Mouse (Mus musculus): ENCODE results near the gene Enthd1. TPM values are rescaled to one million over a fixed set of nuclear protein-coding genes. Genes with fewer than 3 reads are reported as not detected.
"Not testable (repeated sequence)": the region's sequence is repeated elsewhere in the genome, so short reads cannot be mapped to it uniquely, and the experiment has no call there.

Enthd1 gene
- polyA plus RNA-seq, 1 experiment from 2014 or later, result not detected

DNA sequence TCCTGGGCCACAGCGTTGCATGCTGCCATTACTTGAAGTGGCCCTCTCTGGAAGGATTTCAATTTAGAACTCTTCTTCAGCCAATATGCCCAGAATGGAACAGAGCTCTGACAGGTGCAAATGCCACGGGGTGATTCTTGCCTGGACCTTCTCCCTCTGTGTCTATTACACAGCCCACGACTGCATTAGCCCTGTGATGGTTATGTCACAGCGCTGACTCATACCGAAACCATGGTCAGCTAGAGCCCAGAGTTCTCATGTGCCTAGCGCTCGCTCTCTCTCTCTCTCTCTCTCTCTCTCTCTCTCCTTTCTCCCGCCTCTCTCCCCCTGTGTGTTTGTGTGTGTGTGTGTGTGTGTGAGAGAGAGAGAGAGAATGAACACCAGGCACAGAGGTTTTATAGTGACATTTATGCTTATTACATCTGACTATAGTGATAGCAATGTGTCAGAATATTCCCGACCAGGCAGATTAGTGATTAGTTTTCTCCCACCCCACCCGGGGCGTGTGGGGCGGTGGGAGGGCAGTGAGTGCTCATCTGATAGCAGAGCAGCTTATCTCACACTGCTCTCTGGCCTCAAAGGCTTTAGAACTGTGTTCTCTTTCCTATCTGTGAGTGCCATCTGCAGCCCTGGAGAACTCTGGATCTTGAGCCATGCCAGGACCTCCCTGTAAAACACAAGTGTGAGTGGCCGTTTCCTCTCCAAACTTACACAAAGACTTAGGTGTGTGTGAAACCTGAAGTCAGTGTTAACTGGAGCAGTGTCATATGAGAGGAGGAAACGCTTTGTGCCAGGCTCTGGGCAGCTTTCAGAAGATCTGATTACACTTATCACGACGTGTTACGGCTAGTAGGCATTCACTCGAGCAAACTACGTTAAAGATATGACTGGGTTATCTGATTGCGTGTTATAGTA, 17.9 kb upstream of the Enthd1 start:
- peak overlapping the region; percentile 71 for H3K27ac ChIP-seq
- 45% methylated on average over 18 of the region's 20 CpGs for WGBS (ENCODE audit: missing documents)

DNA sequence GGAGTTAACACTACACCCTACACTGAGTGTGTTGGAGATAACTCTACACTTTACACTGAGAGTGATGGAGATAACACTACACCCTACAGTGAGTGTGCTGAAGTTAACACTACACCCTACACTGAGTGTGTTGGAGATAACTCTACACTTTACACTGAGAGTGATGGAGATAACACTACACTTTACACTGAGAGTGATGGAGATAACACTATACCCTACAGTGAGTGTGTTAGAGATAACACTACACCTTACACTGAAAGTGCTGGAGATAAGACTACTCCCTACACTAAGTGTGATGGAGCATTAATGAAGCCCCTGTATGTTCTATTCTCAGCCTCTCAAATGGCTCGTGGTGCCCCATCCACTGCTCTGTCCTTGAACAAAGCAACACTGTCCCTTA, 15.6 kb upstream of the Enthd1 start:
- H3K79me2 ChIP-seq (ENCODE audit: inconsistent target); H3K4me3 ChIP-seq (ENCODE audit: inconsistent target); H3K36me3 ChIP-seq (ENCODE audit: inconsistent target); H3K27ac ChIP-seq: not testable (repeated sequence)
- WGBS (ENCODE audit: missing documents), result 88% methylated on average over 1 of the region's 1 CpGs

More for the DNA sequence above, 17.9 kb upstream of the Enthd1 start:
- H3K36me3 ChIP-seq (ENCODE audit: inconsistent target), result no peaks in the 10 kb centered on the region
- H3K4me3 ChIP-seq (ENCODE audit: inconsistent target), result peak overlapping the region; percentile 24; the same call in 1 of the 2 replicates
- no peaks in the 10 kb centered on the region for H3K79me2 ChIP-seq (ENCODE audit: inconsistent target)

DNA sequence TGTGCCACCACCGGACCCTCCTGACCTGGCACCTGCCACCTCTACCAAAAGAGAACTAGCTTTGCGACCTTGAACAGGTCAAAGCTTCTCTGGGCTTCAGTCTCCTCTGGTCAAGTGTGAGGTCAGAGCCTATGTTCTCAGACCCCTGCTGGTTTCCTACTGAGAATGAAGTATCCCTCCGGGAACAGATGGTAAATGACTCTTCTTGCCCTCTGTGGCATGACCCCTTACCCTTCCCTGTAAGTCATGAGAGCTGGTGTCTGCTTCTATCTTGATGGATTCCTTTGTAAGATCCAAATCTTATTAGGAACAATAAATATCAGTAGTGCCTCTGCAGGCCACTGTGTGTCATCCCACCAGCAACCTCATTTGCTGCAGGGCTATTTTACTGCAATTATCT, 14.2 kb upstream of the Enthd1 start:
- no peak overlapping the region for H3K27ac ChIP-seq
- no peak overlapping the region for H3K4me3 ChIP-seq (ENCODE audit: inconsistent target)
- no peaks in the 10 kb centered on the region for H3K79me2 ChIP-seq (ENCODE audit: inconsistent target)
- no peaks in the 10 kb centered on the region for H3K36me3 ChIP-seq (ENCODE audit: inconsistent target)
- 97% methylated on average over 3 of the region's 3 CpGs for WGBS (ENCODE audit: missing documents)

DNA sequence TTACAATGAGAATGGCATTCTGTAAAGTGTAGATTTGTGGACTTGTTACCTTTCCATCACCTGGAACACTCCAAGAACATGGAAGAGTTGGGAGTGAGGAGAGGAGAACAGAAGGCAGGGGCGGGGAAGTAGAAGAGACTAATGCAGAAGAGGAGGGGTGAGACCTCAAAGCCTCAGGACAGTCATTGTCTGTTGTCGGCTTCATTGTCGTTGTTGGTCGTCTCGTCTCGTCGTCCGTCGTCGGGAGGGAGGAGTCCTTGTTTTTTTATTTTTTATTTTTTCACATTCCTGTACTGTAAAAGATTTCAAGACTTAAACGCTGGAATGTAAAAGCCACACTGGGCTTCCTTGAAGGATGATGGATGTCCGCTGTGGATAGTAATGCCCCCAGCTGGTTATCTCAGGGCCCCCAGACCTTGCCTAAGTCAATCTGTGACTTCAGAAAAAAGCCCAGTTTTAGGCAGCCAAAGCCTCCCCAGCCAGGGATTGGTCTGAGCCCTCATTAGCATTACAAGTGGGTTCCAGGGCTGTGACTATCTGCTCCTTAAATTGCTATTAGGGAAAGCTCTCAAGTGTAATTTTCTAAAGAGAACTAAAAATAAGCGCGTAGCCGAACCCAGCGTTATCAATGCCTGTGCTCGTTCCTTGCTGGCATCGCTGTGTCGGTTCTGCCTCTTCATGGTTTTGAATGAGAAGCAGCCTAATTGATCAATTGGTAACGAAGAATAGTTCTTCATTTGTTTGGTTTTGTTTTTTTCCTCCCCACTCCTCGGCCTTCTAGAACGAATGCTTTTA, 12.4 kb upstream of the Enthd1 start:
- WGBS (ENCODE audit: missing documents), result 93% methylated on average over 22 of the region's 22 CpGs
- H3K4me3 ChIP-seq (ENCODE audit: inconsistent target), result no peak overlapping the region

DNA sequence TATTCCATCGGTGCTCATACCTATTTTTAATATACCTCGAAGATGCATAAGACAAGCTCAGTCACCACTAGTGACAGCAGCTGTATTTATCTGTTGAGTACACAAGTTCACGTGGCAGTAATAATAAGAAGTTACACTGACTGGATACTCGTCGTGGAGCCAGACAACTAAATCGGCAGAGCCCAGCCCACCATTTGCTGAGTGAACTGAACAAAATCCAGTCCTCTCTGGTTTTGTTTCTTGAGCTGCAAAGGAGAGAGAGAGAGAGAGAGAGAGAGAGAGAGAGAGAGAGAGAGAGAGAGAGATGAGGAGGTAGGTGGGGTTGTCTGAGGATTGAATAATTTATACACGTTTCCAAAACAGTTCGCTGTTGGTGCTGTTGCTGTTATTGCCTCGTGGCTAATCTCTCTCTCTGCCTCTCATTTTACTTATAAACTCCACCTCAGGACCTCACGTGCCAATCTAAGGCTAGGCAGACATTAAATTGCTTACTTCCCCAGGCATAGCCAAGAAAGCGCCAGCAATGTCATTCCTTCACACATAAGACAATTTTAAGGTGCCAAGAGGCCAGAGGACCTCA, 11.5 kb upstream of the Enthd1 start:
- 93% methylated on average over 11 of the region's 11 CpGs for WGBS (ENCODE audit: missing documents)
- Histone ChIP-seq H3K79me2 (ENCODE audit: inconsistent target) (no peaks in the 10 kb centered on the region), H3K27ac (no peak overlapping the region), H3K4me3 (ENCODE audit: inconsistent target) (no peak overlapping the region), H3K36me3 (ENCODE audit: inconsistent target) (no peaks in the 10 kb centered on the region)

More for the DNA sequence above, 12.4 kb upstream of the Enthd1 start:
- Histone ChIP-seq H3K79me2 (ENCODE audit: inconsistent target) (no peaks in the 10 kb centered on the region), H3K36me3 (ENCODE audit: inconsistent target) (no peaks in the 10 kb centered on the region), H3K27ac (no peak overlapping the region)

DNA sequence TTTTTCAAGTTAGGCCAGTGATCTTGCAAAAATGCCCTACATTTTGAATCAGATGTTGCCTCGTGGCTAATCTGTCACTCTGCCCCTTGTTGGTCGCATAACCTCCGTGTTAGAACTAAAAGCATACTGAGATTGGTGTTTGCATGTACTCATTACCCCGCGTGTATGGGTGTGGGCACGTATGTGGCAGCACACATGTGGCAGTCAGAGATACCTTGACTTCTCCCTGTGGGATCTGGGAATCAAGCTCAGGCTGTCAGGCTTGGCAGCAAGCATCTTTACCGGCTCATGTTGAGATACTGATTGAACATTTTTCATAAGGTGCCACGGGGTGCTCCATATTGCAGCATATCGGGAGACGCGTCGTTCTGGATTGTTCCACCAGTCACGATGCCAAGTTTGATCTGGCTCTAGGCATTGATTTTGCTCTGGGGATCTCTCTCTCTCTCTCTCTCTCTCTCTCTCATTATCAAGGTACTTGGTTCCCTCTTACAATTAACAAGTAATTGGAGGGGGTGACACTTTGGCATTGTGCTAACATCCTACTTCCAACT, 10.9 kb upstream of the Enthd1 start:
- WGBS (ENCODE audit: missing documents), result 91% methylated on average over 13 of the region's 13 CpGs
- no peak overlapping the region for H3K27ac ChIP-seq
- no peaks in the 10 kb centered on the region for H3K79me2 ChIP-seq (ENCODE audit: inconsistent target)
- H3K4me3 ChIP-seq (ENCODE audit: inconsistent target), result no peak overlapping the region
- no peaks in the 10 kb centered on the region for H3K36me3 ChIP-seq (ENCODE audit: inconsistent target)

DNA sequence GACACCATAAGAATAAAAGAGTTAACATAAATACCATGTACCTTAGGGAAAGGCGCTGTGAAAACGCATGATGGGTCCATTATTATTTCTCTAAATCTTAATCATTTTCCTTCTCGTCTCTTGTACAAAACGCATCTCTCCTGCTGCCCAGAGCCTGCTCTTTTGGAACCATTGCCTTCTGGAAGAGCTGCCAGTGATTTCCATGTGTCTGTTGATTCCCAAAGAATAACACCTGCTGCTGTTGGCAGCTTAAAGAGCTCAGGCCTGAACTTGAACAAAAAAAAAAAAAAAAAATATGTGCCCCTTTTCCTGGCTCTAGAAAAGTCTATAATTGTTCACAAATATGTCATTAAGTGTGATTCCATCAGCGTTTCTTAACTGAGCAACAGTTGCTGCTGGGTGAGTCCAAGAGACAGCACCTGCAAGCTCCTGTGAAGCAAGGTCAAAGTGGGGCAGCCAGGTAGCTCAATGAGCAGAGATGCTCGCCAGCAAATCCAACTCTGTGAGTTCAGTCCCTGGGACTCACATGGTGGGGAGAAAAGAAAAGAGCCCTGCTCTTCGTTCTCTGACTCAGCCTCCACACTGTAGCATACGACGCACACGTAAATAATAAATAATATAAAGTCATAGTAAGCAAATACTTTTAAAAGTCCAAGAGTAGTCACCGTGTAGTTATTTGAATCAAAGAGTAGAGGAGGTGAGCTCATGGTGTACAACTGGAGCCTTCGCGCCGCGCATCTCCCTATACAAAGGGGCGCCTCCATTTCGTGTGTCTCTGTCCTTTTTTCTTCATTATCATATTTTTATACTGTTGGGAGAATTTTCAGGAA, 9.5 kb upstream of the Enthd1 start:
- no peak overlapping the region for H3K4me3 ChIP-seq (ENCODE audit: inconsistent target)
- H3K36me3 ChIP-seq (ENCODE audit: inconsistent target), result no peaks in the 10 kb centered on the region
- 93% methylated on average over 17 of the region's 17 CpGs for WGBS (ENCODE audit: missing documents)
- no peaks in the 10 kb centered on the region for H3K79me2 ChIP-seq (ENCODE audit: inconsistent target)
- H3K27ac ChIP-seq, result no peak overlapping the region

DNA sequence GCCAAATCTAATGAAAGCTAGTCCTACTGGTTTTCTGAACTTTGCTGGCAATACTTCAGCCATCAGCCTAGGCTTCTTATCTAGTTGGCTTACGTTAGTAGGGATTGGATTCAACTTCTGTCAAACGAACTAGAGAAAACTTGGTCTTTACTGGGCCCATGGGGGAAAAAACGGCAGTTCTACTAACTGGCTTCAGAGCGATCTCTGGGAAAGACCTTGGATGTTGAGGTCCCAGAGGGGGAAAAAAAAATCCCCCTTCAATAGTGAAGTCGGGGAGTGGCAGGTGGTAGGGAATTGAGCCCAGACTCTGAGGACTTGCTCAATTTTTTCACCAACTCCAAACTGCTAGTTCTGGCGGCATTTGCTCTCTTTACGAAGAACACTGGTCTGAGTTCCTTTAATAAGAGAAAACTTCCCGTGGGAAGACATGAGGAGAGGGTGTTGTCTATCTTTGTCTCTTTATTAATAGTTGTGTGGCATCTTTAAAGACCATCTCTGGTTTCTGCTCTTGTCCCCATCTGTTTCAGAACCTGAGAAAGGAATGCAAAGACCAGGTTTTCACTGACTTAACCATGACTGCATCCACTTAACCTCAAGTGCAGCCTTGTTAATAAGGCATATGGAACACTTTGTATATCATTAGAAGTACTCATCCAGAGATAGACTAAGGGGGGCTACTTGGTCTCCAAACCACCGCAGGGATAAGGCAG, 8.0 kb upstream of the Enthd1 start:
- no peaks in the 10 kb centered on the region for H3K36me3 ChIP-seq (ENCODE audit: inconsistent target)
- WGBS (ENCODE audit: missing documents), result 93% methylated on average over 9 of the region's 9 CpGs
- H3K79me2 ChIP-seq (ENCODE audit: inconsistent target), result no peaks in the 10 kb centered on the region
- H3K27ac ChIP-seq, result no peak overlapping the region
- no peak overlapping the region for H3K4me3 ChIP-seq (ENCODE audit: inconsistent target)

DNA sequence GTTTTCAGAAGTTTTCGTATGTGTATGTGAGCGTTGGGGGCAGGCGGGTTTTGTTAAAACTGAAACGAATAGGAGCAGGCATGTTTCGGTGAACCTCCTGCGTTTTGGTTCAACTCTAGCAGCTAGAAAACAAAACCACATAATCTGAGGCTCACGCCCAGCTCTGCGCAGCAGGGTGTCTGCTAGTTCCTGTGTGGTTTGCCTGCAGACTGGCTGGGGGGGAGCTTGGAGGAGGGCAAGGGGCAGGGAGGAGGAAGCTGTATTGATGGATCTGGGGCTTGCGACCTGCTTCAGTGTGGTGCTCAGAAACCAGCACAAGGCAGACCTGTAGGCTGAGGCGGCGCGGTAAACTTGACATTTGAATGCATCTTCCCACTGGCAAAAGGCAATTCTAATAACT, 7.3 kb upstream of the Enthd1 start, which contains the start of gene Grap2:
Gene Grap2 (plus strand): TSS at position 304 of the 400 bp plus-strand sequence.
- Histone ChIP-seq H3K4me3 (ENCODE audit: inconsistent target) (peak within 1 kb of the TSS; percentile 4; the same call in 1 of the 2 replicates), H3K27ac (peak within 1 kb of the TSS; percentile 29), H3K79me2 (ENCODE audit: inconsistent target) (no peaks in the 10 kb centered on the region), H3K36me3 (ENCODE audit: inconsistent target) (no peaks in the 10 kb centered on the region)
- 16% methylated on average over 12 of the region's 12 CpGs for WGBS (ENCODE audit: missing documents)

DNA sequence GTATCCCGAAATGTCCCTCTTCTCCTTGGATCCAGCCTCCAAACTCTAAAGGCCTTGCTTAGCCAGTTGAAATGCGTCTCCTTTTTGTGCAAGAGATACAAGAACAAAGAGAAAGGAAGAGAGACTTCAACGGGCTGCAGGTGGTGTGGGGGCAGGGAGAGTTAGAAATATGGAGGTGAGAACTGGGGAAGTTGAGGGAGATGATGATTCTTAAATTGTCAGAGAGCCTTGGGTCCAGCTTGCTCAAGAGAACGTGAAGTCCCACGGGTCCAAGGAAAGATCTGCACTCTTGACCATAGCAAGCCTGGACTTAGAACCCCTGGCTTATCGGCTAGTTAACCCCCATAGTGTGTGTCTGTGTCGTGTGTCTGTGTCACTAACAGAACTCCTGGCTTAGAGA, 6.7 kb upstream of the Enthd1 start:
- Histone ChIP-seq H3K4me3 (ENCODE audit: inconsistent target) (no peak overlapping the region), H3K36me3 (ENCODE audit: inconsistent target) (no peaks in the 10 kb centered on the region), H3K27ac (peak overlapping the region; percentile 29; the same call in 1 of the 2 replicates), H3K79me2 (ENCODE audit: inconsistent target) (no peaks in the 10 kb centered on the region)
- WGBS (ENCODE audit: missing documents), result 43% methylated on average over 7 of the region's 7 CpGs

DNA sequence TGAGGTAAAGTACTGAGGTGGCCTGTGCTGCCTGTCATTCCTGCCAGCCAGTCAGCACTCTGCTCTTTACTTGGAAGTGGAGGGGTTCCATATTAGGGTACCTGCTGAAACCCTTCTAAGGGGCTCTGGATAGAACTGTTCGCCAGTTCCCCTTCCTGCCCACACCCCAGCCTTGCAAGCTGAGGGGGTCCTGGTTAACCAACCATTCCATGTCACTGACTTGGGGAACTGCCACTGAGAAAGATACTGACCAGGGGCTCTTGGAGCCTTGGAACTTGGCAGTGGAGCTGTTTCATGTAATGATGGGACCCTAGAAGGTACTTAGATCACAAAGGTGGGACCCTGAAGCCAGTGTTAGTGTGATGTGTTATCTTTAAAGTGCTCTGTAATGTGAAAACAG, 5.3 kb upstream of the Enthd1 start:
- WGBS (ENCODE audit: missing documents), result 88% methylated on average over 1 of the region's 1 CpGs
- Histone ChIP-seq H3K36me3 (ENCODE audit: inconsistent target) (no peaks in the 10 kb centered on the region), H3K27ac (no peak overlapping the region), H3K4me3 (ENCODE audit: inconsistent target) (no peak overlapping the region), H3K79me2 (ENCODE audit: inconsistent target) (no peaks in the 10 kb centered on the region)

DNA sequence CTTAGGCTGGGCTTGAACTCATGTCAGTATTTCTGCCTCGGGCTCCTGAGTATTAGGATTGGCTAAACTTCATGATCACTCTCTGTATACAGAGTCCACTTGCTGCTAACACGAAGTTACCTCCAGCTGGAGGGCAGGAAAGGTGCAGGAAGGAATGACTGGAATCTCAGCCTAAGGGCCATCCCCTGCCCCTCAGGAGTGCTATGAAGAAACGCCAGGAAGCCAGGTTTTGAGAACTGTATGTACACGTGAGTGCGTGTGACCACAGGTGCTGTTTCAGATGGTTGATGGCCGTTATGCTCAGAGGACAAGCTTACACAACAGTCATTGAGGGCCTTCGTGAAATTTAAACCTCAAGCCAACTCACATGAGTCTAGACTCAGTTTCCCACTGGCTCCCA, 4.2 kb upstream of the Enthd1 start:
- H3K4me3 ChIP-seq (ENCODE audit: inconsistent target), result no peak overlapping the region
- 81% methylated on average over 7 of the region's 7 CpGs for WGBS (ENCODE audit: missing documents)
- no peaks in the 10 kb centered on the region for H3K79me2 ChIP-seq (ENCODE audit: inconsistent target)
- no peak overlapping the region for H3K27ac ChIP-seq
- H3K36me3 ChIP-seq (ENCODE audit: inconsistent target), result no peaks in the 10 kb centered on the region

DNA sequence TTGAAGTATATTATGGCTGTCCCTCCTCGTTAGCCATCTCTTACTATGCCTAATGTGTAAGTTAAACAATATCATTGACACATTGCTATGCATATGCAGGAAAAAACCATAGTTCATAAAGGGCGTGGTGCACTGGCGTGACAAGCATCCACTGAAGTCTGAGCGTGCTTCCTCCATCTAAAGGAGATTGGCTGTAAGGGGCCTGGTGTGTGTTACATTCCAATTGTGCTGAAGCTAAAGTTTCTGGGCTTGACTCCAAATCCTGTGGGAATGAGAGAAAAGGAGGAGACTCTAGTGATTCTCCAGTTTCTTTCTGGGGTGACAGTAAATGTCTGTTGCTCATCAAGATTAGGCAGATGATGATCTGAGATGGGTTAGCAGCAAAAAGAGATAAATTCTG, 2.8 kb upstream of the Enthd1 start:
- H3K27ac ChIP-seq, result no peak overlapping the region

More for the DNA sequence above, 2.8 kb upstream of the Enthd1 start:
- H3K36me3 ChIP-seq (ENCODE audit: inconsistent target), result no peaks in the 10 kb centered on the region
- H3K79me2 ChIP-seq (ENCODE audit: inconsistent target), result no peaks in the 10 kb centered on the region
- H3K4me3 ChIP-seq (ENCODE audit: inconsistent target), result no peak overlapping the region
- 95% methylated on average over 4 of the region's 4 CpGs for WGBS (ENCODE audit: missing documents)
